Mouse (Mus musculus): ENCODE results near the gene Dpm3.

- TF ChIP-seq GATA1 (IDR thresholded peaks at IDR 0.05; ENCODE audit: low read length) (no peak), TAL1 (IDR thresholded peaks at IDR 0.05; ENCODE audit: low read length) (no peak)
Observed at GRCm38 (mm10) chr3:89270891-89271290, 11.7 kb downstream of the Dpm3 start.
